In genomic region chr11:22373290-22373674, GRCm38 (mm10) we compare ENCODE assay signal across 20 mouse cellular contexts. TPM values are rescaled to one million over a fixed set of nuclear protein-coding genes. Genes with fewer than 3 reads are reported as not detected.
A peak's percentile ranks its signal among the peaks of the same experiment; 100 is the strongest.
DNase-seq lines count a peak whose midpoint lies in the region; ATAC-seq and TF ChIP-seq lines count a peak whose summit lies in the region.
"Had no signal": no experiment of that assay in that cellular context is flagged by ENCODE, and none has a peak within 500 bp of the region (broad histone marks: within the 10 kb centered on the region; RNA-seq: fewer than 3 reads in every experiment).

No protein-coding gene starts in this region.

- no peak overlapping the region for H3K4me3 ChIP-seq in liver, adult 2 months (ENCODE audit: insufficient read depth, low read depth, low read length)
- no peak overlapping the region for H3K4me3 ChIP-seq in liver, embryonic 11.5 days (ENCODE audit: low read depth, low read length)
- H3K4me3 ChIP-seq in liver, postnatal 0 days (ENCODE audit: low read depth, low read length), result no peak overlapping the region
- H3K4me3 ChIP-seq: embryonic facial prominence, embryonic 12.5 days; forebrain, embryonic 12.5 days; heart, adult 2 months; heart, embryonic 15.5 days; hindbrain, embryonic 13.5 days had no signal

- no peak overlapping the region for H3K4me2 ChIP-seq in liver, embryonic 11.5 days
- H3K4me2 ChIP-seq in liver, postnatal 0 days (ENCODE audit: low read depth, low read length), result no peak overlapping the region
- H3K4me2 ChIP-seq: embryonic facial prominence, embryonic 12.5 days; forebrain, embryonic 12.5 days; heart, embryonic 11.5 days; heart, embryonic 15.5 days; hindbrain, embryonic 13.5 days had no signal

- no peak for ATAC-seq in liver, embryonic 11.5 days (replicated peaks; ENCODE audit: low FRiP score)
- ATAC-seq in liver, postnatal 0 days, result peak; percentile 94
- ATAC-seq: forebrain, postnatal 0 days had no signal

- peaks cover 5% of the 10 kb centered on the region for H3K4me1 ChIP-seq in liver, adult 2 months (ENCODE audit: control insufficient read depth, insufficient read depth, low read length)
- H3K4me1 ChIP-seq in liver, embryonic 11.5 days (replicated peaks; ENCODE audit: control insufficient read depth, insufficient read depth, low read length), result no peaks in the 10 kb centered on the region
- peaks cover 4% of the 10 kb centered on the region; the same call in 1 of the 2 replicates for H3K4me1 ChIP-seq in liver, postnatal 0 days (ENCODE audit: insufficient read depth)
- H3K4me1 ChIP-seq: embryonic facial prominence, embryonic 12.5 days; heart, embryonic 15.5 days; hindbrain, embryonic 13.5 days had no signal

- DNase-seq in adrenal gland, postnatal 14 days, result peak; percentile 36
- DNase-seq in adrenal gland, adult 2 months, result no peak
- peak; percentile 4 for DNase-seq in kidney, adult 9 months
- no peak for DNase-seq in kidney, adult 8-10 months
- DNase-seq in liver, adult 2 months (ENCODE audit: extremely low read depth, low read depth, low spot score), result peak; percentile 92
- DNase-seq in liver, embryonic 11.5 days (ENCODE audit: low spot score), result no peak
- DNase-seq in liver, postnatal 0 days, result peak; percentile 71
- no peak for DNase-seq in urinary bladder, adult 2 months (ENCODE audit: low spot score)
- DNase-seq: cerebellum, adult 11-12 months; cerebellum, adult 9-10 months; cerebellum, postnatal 25 days; forebrain, postnatal 0 days; gastrocnemius, postnatal 14 days; heart, adult 2 months; heart, postnatal 14 days had no signal

- H3K36me3 ChIP-seq in liver, adult 2 months (ENCODE audit: control insufficient read depth, insufficient read depth, low read length), result no peaks in the 10 kb centered on the region
- H3K36me3 ChIP-seq in liver, embryonic 11.5 days (ENCODE audit: control insufficient read depth, insufficient read depth, low read length), result no peaks in the 10 kb centered on the region
- H3K36me3 ChIP-seq in liver, postnatal 0 days (replicated peaks; ENCODE audit: insufficient read depth, low read length), result no peaks in the 10 kb centered on the region
- H3K36me3 ChIP-seq: embryonic facial prominence, embryonic 12.5 days; forebrain, embryonic 12.5 days; heart, embryonic 15.5 days; hindbrain, embryonic 13.5 days had no signal

- no peak for TF ChIP-seq POLR2A in liver, adult 2 months (IDR thresholded peaks at IDR 0.05; ENCODE audit: extremely low read depth, insufficient read depth, low read length)

- H3K27me3 ChIP-seq in liver, adult 2 months (ENCODE audit: control insufficient read depth, insufficient read depth, low read length), result no peaks in the 10 kb centered on the region
- no peaks in the 10 kb centered on the region for H3K27me3 ChIP-seq in liver, embryonic 11.5 days (replicated peaks; ENCODE audit: control insufficient read depth, insufficient read depth, low read length)
- H3K27me3 ChIP-seq in liver, postnatal 0 days (ENCODE audit: insufficient read depth, low read length), result no peaks in the 10 kb centered on the region
- H3K27me3 ChIP-seq: embryonic facial prominence, embryonic 12.5 days; forebrain, embryonic 12.5 days; heart, embryonic 15.5 days; hindbrain, embryonic 13.5 days had no signal

- H3K79me2 ChIP-seq in liver, adult 2 months (ENCODE audit: control insufficient read depth, insufficient read depth, low read length), result no peaks in the 10 kb centered on the region

- 29% methylated on average over 3 of the region's 3 CpGs for WGBS in liver, adult 2 months
- WGBS in liver, embryonic 11.5 days, result 73% methylated on average over 3 of the region's 3 CpGs
- 45% methylated on average over 3 of the region's 3 CpGs for WGBS in liver, postnatal 0 days (ENCODE audit: insufficient replicate concordance)

- H3K27ac ChIP-seq in liver, adult 2 months (replicated peaks; ENCODE audit: insufficient read depth, low read depth, low read length), result no peak overlapping the region
- no peak overlapping the region for H3K27ac ChIP-seq in liver, embryonic 11.5 days (ENCODE audit: low read depth, low read length)
- peak overlapping the region; percentile 59 for H3K27ac ChIP-seq in liver, postnatal 0 days (ENCODE audit: low read depth)
- H3K27ac ChIP-seq: embryonic facial prominence, embryonic 12.5 days; forebrain, embryonic 12.5 days; heart, adult 2 months; heart, embryonic 15.5 days; hindbrain, embryonic 13.5 days had no signal

- no peak for TF ChIP-seq EP300 in liver, postnatal 0 days (IDR thresholded peaks at IDR 0.05; ENCODE audit: low read depth)

- no peak for TF ChIP-seq CTCF in liver, adult 2 months (IDR thresholded peaks at IDR 0.05; ENCODE audit: low read depth, low read length)
- no peak for TF ChIP-seq CTCF in liver, postnatal 0 days (IDR thresholded peaks at IDR 0.05; ENCODE audit: low read depth)

- no peaks in the 10 kb centered on the region for H3K9me3 ChIP-seq in liver, embryonic 11.5 days (ENCODE audit: control insufficient read depth, low read length)
- H3K9me3 ChIP-seq in liver, postnatal 0 days (ENCODE audit: low read length), result no peaks in the 10 kb centered on the region
- H3K9me3 ChIP-seq: embryonic facial prominence, embryonic 12.5 days; forebrain, embryonic 12.5 days; heart, embryonic 15.5 days; hindbrain, embryonic 13.5 days had no signal

- no peak overlapping the region for H3K9ac ChIP-seq in liver, adult 2 months (ENCODE audit: low read depth, low read length)
- H3K9ac ChIP-seq in liver, embryonic 11.5 days (ENCODE audit: low read depth, low read length), result no peak overlapping the region
- H3K9ac ChIP-seq in liver, postnatal 0 days (replicated peaks), result no peak overlapping the region
- H3K9ac ChIP-seq: embryonic facial prominence, embryonic 12.5 days; forebrain, embryonic 12.5 days; forebrain, postnatal 0 days; heart, embryonic 15.5 days; hindbrain, embryonic 13.5 days had no signal

RNA-seq across cellular contexts. Expression of gene Ehbp1, which starts 31.2 kb away (rescaled TPM):
- total RNA-seq in adrenal gland, postnatal 14 days (2021), result 21.3 and 24.4 TPM in 2 replicates
- 10 to 100 TPM; 20.0 to 22.6 TPM for total RNA-seq in adrenal gland, adult 2 months (2021)
- polyA plus RNA-seq in adrenal gland, adult 2 months (2012; rRNA removed), result 0.41 and 0.84 TPM in 2 replicates
- total RNA-seq in liver, adult 2 months (2014; rRNA removed), result 7.7 and 9.5 TPM in 2 replicates
- polyA plus RNA-seq in liver, adult 2 months (2012; rRNA removed), result 1.0 and 1.3 TPM in 2 replicates
- polyA plus RNA-seq in liver, embryonic 11.5 days (2014; fragmentation: Nextera tagmentation; extraction: Ambion mirVana), result 6.3 and 7.5 TPM in 2 replicates
- 1.4 and 1.9 TPM in 2 replicates for polyA plus RNA-seq in liver, postnatal 0 days (2015; fragmentation: Nextera tagmentation; extraction: Ambion mirVana)
- polyA plus RNA-seq in urinary bladder, adult 2 months (2012; rRNA removed), result 22.2 and 24.0 TPM in 2 replicates

Comparison
In these comparisons a context has a peak if more than half of its experiments do, and no peak if none do; other contexts are left out.
1. DNase-seq: peak in adrenal gland, postnatal 14 days (single experiment), kidney, adult 9 months (single experiment), liver, adult 2 months (single experiment) and liver, postnatal 0 days (single experiment); none in adrenal gland, adult 2 months (single experiment), kidney, adult 8-10 months (0 of 2), liver, embryonic 11.5 days (single experiment) and urinary bladder, adult 2 months (single experiment).